Mouse (Mus musculus) left cerebral cortex, adult 9 months (tissue): ENCODE measurements around the gene Arid1b.

Experiments
- DNase-seq, 2 experiments: peaks; one replicate each; pipeline ENCODE4 v3.0.0; 2022; ENCODE audit warnings: low spot score in 2 of 2

Arid1b gene

DNA sequence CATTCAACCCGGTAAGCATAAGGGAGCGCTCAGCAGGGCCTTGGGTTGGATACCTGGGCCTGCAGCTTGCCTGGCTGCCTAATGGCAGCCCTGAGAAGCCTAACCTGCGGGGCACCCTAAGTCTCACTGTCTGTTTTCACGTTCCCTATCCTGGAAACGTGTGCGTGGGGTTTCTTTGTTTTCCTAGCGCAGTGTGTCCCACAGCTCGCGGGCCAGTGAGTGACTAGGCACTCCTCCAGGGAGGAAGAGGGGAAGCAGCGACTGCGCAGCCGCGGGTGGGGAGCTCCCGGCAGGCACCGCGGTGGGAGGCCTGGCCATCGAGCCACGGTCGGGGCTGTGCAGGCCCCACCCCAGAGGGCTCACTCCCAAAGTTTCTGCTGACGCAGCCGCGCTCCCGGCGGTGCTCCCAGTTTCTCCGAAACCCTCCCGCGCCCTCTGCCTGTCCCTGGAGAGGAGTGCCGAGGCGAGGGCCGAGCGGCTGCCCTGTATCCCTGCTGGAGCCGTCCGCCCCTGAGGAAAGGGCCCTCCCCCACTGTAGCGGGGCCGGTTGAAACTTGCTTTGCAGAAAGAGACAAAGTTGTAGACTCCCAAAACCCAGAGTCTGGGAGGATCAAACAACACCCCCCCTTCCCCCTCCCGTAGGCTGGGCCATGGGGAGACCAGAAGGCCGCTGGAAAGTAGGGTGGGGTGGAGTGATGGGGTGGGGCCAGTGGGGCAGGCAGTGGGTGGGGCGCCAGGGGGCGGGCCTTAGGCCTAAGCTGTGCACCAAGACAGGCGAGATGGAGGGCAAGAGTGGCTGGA, 195.6 kb downstream of the Arid1b start:
- DNase-seq, result peak; percentile 83 to 91

DNA sequence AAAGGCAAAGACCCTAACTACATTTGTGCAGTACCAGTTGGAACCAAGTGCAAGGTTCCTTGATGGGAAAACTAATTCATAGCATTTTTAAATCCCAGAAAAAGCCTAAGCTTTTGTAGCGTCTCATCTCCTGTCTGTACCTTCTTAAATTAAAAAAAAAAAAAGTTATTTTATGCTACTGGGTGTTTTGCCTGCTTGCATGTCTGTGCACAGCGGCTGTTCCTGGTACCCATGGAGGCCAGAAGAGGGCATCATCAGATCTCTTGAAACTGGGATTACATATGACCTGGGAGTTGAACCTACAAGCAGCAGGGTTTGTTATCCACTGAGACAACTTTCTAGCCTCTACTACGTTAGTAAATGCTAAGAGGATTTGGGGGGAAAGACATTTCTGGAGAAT, 196.2 kb downstream of the Arid1b start:
- DNase-seq, result no peak

DNA sequence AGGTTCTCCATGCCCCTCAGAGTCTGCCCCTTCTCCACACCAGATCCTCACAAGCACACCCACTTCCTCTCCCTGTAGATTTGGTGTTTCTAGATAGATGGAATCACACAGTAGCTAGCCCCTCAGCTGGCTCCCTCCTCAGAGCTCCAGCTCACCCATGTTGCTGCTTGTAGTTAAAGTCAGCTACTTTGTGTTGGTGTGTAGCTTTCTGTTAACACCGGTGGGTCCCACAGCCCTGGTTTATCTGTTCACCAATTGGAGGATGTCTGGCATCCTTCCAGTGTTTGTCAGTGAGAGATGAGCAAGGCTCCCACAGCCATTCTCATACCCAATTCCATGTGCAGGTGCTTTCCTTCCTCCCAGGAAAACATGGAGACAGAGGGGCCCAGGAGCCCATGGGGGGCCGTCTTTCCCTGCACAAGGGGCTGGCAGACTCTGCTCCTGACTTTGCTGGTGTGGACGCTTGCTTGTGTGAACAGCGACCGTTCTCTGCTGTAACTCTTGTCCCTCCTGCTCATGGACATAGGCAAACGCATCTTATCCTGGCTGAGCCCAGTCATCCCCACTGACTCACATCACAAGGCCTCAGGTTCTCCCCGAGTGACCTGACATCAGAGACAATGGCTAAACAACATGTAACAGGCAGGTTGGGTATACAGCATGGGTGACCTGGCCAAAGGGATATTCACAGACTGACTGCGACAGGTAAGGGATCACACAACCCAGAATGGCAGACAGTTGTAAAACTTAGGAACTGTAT, 200.2 kb downstream of the Arid1b start:
- no peak for DNase-seq

DNA sequence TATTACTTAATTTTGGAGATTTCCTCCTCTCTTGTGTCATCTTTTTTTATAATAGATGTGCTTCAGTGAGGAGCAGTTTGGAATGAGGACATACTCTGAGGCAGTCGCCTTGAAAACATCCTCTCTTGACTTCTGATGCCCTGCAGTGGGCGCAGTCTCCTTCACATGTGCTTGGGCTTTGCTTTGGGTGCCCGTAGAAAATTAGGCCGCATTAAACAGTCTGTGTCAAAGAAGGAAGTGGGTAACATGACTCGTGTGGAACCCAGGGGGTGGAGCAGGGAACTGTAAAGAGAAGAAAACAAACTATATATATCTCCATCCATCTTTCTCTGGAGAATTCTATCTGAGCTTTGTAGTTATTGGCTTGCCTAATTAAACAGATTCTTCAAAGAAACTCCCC, 201.3 kb downstream of the Arid1b start:
- no peak for DNase-seq

DNA sequence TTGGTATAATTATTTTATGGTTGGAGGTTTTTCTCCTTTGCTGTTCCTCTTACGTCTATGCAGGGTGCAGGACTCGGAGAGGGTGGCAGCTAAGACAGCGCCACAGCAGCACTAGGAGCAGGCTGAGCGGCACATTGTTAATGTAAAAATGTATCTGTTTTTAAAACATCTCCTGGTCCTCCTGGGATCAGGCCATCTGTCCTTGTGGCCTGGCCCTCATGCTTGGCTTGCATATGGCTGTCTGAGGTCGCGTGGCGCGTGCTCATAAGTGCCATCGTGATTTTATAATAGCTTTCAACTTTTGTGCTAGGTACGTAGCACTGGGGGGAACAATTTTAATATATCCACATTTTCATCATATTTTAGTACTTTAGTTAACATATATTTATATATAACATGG, 201.9 kb downstream of the Arid1b start:
- no peak for DNase-seq

- DNase-seq, result no peak
Observed at GRCm38 (mm10) chr17:5196508-5196907, 202.4 kb downstream of the Arid1b start.

DNA sequence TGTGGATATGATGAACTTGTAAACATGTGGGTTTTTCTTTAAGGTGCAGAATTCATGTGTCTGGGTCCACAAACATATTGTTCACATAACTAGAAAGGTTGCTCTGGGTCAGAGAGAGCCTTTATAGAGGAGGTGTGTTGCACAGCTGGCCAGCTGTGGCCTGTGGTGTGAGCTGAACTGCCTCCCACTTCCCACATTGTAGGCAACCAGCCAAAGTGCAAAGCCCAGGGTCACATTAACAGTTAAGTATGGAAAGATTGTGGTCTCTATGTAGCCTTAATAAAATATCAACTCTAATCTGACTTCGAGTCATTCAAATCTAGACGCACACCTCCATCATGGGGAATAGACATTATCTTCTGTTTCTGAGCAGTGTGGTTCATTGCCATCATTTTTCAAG, 203.0 kb downstream of the Arid1b start:
- DNase-seq, result no peak

- no peak for DNase-seq
Observed at GRCm38 (mm10) chr17:5197765-5198164, 203.6 kb downstream of the Arid1b start.

- DNase-seq, result no peak
Observed at GRCm38 (mm10) chr17:5198252-5198651, 204.1 kb downstream of the Arid1b start.

GRCm38 (mm10) chr17:5198811-5199210, 204.7 kb downstream of the Arid1b start:
- no peak for DNase-seq

DNA sequence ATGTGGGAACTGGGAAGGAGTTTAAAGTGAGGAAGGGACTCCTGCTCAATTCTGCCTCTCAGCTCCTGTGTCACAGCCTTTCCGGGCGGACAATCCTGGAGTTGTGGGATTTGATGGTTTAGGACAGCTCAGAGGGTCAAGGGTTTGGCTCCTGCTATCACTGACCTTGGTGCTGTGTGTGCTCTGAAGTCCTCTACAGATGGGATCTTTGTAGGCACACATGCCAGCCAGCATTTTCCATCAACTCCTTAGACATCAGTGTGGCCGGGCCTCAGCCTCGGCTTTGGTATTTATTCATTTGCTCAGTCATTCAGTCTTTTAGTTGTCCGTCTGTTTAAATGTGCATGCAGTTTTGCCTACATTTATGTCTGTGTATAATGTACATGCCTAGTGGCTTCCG, 206.5 kb downstream of the Arid1b start:
- no peak for DNase-seq

DNA sequence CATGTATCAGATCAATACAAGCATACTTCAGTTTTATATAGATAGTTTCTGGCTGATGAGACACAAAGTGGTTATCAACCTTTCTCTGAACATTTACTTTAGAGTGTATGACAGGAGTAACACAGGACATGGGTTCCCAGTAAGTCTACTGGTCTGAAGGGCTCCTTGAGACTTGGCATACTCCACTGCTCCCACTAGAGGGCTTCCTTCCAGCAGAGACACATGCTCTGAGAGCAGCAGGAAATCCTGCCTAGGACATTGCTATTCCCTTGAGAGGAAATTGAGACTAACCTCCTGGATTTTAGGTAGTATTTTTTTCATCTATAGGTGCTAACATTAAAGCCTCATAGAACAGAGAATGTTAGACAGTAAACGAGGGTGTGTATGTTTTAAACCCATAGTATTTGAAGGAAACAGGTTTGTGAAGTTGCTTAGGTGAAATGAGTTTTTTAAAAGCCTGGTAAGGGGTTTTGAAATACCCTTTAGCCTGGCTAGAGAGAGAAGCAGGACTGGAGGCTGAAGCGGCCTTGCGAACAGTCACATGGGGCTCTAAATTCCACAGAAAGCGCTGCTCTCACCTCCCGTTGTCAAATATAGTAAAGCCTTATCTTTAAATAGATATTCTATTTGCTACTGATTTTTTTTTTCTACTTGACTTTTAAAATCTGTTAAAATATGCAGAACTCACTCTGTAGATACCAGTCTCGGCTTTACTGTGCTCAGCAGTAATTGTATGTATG, 207.9 kb downstream of the Arid1b start:
- DNase-seq, result peak in 1 of 2 experiments; percentile 69

DNA sequence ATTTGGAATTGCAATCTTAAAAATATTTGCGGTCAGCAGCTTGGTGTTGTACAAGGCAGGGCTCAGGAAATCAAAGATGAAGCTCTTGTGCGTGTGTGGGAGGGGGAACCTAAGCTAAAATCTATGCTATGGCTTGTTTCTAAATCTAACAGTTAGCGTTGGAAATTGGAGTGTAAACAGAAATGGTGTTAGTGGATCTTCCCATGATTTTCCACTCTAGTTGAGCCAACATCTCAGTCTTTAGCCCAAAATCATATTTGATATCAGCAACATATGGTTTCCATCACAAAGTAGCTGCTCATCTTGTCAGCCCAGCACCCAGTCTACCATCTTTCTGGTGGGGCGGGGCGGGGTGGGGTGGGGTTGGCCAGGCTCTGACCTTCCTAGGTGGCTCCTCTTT, 208.6 kb downstream of the Arid1b start:
- DNase-seq, result no peak

- DNase-seq, result no peak
Observed at GRCm38 (mm10) chr17:5203346-5204102, 209.4 kb downstream of the Arid1b start.

DNA sequence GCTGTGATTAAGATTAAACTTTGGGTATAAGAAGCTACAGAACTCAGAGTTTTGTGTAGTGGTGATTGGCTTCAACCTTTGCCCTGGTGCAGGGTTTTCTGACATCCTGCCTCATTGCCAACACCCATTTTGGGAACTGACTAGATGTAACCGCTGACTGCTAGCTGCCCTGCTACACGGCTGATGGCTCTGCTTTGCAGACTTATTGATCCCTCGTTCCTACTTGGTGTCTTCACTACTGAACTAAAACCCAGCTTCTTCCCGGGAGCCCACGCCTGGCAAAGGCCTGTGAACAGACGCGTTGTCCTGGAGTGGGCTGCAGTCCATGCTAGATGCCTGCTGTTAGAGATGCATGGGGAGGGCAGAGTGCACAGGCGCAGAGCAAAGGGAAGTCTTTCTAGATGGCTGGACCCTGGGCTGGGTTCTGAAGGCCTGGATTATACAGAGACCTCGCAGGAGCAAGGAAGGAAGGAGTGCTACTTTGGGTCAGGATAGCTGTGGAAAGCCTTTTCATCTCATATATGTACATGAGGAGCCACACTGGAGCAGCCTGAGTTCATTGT, 210.1 kb downstream of the Arid1b start:
- no peak for DNase-seq

GRCm38 (mm10) chr17:5205163-5205581, 211.0 kb downstream of the Arid1b start:
- DNase-seq, result no peak

DNA sequence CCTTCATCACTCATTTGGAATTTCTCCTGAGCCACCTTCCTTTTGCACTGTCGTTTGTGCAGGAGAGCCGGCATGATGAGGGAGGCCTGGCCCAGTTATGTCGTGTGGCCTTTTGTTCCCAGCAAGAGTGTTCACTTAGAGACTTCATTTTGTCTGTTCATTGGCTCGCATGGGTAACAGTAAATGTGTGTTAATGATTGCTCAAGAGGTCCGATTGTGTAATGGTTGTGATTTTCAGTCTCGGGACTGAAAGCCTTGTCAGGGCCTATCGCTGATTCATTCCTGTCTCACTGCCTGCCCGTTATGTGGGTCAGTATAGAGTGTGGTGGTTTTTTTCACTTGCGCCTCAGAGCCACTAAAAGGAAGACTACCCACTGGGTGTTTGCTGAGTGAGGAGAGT, 212.6 kb downstream of the Arid1b start:
- no peak for DNase-seq

DNA sequence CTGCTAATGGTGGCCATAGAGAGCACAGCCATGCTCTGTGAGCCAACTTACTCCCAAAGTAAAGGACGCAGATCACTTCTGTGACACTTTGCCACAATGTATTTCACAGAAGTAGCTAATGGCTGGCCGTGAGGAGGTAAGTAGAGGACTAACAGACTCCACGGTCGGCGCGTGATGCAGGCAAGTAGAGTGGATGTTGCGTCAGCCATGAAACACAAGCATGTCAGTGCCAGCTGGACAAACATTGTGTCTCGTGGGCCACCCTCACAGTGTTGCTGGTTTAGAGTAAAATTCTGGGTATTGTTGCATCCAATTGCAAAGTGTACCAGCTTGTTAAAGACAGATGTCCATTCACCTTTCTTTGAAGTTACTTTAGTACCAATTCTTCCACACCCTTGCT, 213.7 kb downstream of the Arid1b start:
- DNase-seq, result no peak

DNA sequence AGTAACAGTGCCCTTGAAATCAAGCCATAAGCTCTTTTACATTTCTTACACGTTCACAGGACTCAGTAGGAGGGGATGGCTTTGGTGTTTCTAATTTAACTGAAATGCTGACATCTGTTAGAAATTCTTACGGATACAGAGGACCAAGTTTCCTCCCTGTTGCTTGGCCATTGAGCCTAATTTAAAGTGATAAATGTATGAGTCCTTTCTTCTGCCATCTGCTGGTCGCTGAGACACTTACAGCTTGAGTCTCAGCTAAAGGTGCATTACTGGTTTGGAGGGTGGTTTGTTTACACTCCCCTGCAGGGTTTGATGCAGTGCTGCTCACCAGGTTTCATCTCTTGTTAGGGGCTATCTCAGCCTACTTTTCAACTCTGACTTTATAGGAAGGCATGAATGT, 214.2 kb downstream of the Arid1b start:
- no peak for DNase-seq

DNA sequence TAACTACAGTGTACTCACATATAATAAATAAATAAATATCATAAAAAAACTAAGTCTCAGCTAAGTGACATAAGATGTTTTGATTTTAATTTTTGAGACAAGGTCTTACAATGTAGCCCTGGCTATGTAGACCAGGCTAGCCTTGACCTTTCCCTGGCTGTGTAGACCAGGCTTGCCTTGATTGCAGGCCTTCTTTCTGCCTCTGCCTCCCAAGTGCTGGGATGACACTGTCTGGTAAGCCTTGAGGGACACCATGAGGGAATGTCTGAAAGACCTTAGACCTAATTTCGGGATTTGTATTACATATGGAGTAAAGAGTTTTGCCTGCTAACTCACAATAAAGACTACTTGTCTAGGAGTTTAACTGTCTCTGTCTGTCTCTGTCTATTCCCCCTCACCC, 214.9 kb downstream of the Arid1b start:
- no peak for DNase-seq

DNA sequence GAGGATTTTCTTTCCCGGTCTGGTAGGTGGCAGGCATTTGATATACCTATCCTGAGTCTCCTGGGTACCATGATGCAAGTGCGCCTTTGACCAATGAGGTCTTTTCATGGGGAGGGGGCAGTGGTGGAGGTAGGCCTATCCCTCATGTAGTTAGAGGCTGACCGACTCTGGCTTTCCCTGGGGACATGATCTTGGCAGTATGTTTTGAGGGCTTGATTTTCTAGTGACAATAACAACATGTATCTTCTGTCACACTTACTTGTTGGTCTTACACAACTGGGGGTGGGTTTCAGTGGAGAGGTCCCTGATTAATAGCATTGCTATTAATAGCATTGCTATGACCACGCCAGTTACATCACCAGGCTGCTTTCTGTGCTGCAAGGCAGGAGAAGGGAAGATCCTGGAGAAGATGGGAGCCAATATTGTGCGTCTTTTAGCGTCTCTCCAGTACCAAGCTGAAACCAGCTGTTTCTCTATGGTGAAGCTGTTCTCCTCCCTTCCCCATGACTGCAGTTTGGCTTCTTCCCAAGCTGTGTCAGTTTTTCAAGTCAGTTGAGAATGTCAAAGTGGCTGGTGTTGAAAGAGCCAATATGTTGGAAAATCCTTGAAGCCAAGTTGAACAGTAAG, 216.1 kb downstream of the Arid1b start:
- DNase-seq, result no peak
